Mouse (Mus musculus) MEL (cell line): ENCODE measurements at regions not wholly inside any gene's neighbourhood (a gene's known extent, or its start where the extent isn't known, plus 50 kb on each side); places are given as distances from the start of the nearest gene placed in this dataset.

ENCODE experiments used
- DNase-seq: peaks from one replicate; pipeline ENCODE4 v3.0.0; 2011; ENCODE audit warnings: low read depth, low spot score
- H3K27ac ChIP-seq: 2 replicates; pipeline ENCODE4 v1.5.1; 2012; ENCODE audit warnings: low read depth, mild to moderate bottlenecking, control low read depth, low read length, moderate library complexity; ENCODE audit not compliant: control insufficient read depth
- H3K27me3 ChIP-seq, 2 experiments: fragments of 150-350 bp in 1 of 2; sonication (generic) in 1 of 2; 2 replicates each; pipeline ENCODE4 v1.6.1; 2012; ENCODE audit warnings: low read length in 2 of 2, mild to moderate bottlenecking in 2 of 2, improper control_type of control experiment in 1 of 2, moderate library complexity in 1 of 2; ENCODE audit not compliant: insufficient read depth in 2 of 2, control insufficient read depth in 1 of 2
- H3K36me3 ChIP-seq, 2 experiments: 2 replicates each; pipeline ENCODE4 v1.6.1; 2012 to 2014; ENCODE audit warnings: low read length in 2 of 2, improper control_type of control experiment in 1 of 2, inconsistent platforms in 1 of 2, mild to moderate bottlenecking in 1 of 2; ENCODE audit not compliant: insufficient read depth in 2 of 2, control insufficient read depth in 1 of 2
- H3K4me1 ChIP-seq, 2 experiments: fragments of 150-350 bp in 1 of 2; sonication (generic) in 1 of 2; 2 replicates each; pipeline ENCODE4 v1.6.1; 2012; ENCODE audit warnings: low read length in 2 of 2, improper control_type of control experiment in 1 of 2, mild to moderate bottlenecking in 1 of 2; ENCODE audit not compliant: insufficient read depth in 2 of 2, control insufficient read depth in 1 of 2
- H3K4me3 ChIP-seq, 2 experiments: fragments of 150-350 bp in 1 of 2; sonication (generic) in 1 of 2; 2 replicates each; pipeline ENCODE4 v1.5.1; 2012; ENCODE audit warnings: low read depth in 2 of 2, low read length in 2 of 2, mild to moderate bottlenecking in 2 of 2, moderate library complexity in 2 of 2, control low read depth in 1 of 2, improper control_type of control experiment in 1 of 2; ENCODE audit not compliant: control insufficient read depth in 1 of 2, insufficient read depth in 1 of 2
- H3K79me2 ChIP-seq: 2 replicates; pipeline ENCODE4 v1.6.1; 2012; ENCODE audit warnings: mild to moderate bottlenecking, low read length, moderate library complexity; ENCODE audit not compliant: control insufficient read depth, poor library complexity, insufficient read depth
- H3K9ac ChIP-seq: 2 replicates; pipeline ENCODE4 v1.6.1; 2012; ENCODE audit warnings: low read depth, mild to moderate bottlenecking, control low read depth, low read length, moderate library complexity; ENCODE audit not compliant: control insufficient read depth, poor library complexity, severe bottlenecking
- H3K9me3 ChIP-seq: fragments of 150-350 bp; sonication (generic); replicated peaks from 2 replicates; pipeline ENCODE4 v1.6.1; 2012; ENCODE audit warnings: mild to moderate bottlenecking, low read length, improper control_type of control experiment, moderate library complexity; ENCODE audit not compliant: insufficient read depth
- CHD2 ChIP-seq: IDR thresholded peaks from 2 replicates; pipeline ENCODE4 v1.6.1; 2011; ENCODE audit warnings: low read length, improper control_type of control experiment
- CTCF ChIP-seq, 3 experiments: IDR thresholded peaks in 2 of 3; conservative IDR thresholded peaks in 1 of 3; 2 replicates each; pipeline ENCODE4 v1.5.1; 2011 to 2012; ENCODE audit warnings: low read length in 3 of 3, low read depth in 2 of 3, mild to moderate bottlenecking in 2 of 3, improper control_type of control experiment in 1 of 3, inconsistent platforms in 1 of 3, mixed read lengths in 1 of 3, moderate library complexity in 1 of 3; ENCODE audit not compliant: control insufficient read depth in 1 of 3, insufficient read depth in 1 of 3, poor library complexity in 1 of 3, severe bottlenecking in 1 of 3
- ETS1 ChIP-seq: IDR thresholded peaks from 2 replicates; pipeline ENCODE4 v1.6.1; 2012; ENCODE audit warnings: low read depth, mild to moderate bottlenecking, inconsistent platforms, low read length, improper control_type of control experiment, moderate library complexity
- GABPA ChIP-seq: IDR thresholded peaks from 2 replicates; pipeline ENCODE4 v1.6.1; 2012; ENCODE audit warnings: low read depth, mild to moderate bottlenecking, inconsistent platforms, low read length, improper control_type of control experiment, moderate library complexity
- HCFC1 ChIP-seq: IDR thresholded peaks from 2 replicates; pipeline ENCODE4 v1.6.1; 2012; ENCODE audit warnings: low read depth, mild to moderate bottlenecking, inconsistent platforms, low read length, improper control_type of control experiment, moderate library complexity
- KAT2A ChIP-seq: conservative IDR thresholded peaks from 2 replicates; pipeline ENCODE4 v1.6.1; 2012; ENCODE audit warnings: low read depth, low read length, improper control_type of control experiment, inconsistent platforms
- MAFK ChIP-seq: IDR thresholded peaks from 2 replicates; pipeline ENCODE4 v1.6.1; 2011; ENCODE audit warnings: low read depth, mild to moderate bottlenecking, low read length, improper control_type of control experiment, borderline replicate concordance
- MEF2A ChIP-seq: IDR thresholded peaks from 2 replicates; pipeline ENCODE4 v1.6.1; 2014; ENCODE audit warnings: low read depth, mild to moderate bottlenecking, inconsistent platforms, low read length, improper control_type of control experiment; ENCODE audit not compliant: poor library complexity, insufficient replicate concordance, severe bottlenecking; ENCODE audit errors: extremely low read depth
- MXI1 ChIP-seq: IDR thresholded peaks from 2 replicates; pipeline ENCODE4 v1.6.1; 2011; ENCODE audit warnings: mild to moderate bottlenecking, low read depth, low read length, improper control_type of control experiment
- MYB ChIP-seq: IDR thresholded peaks from 2 replicates; pipeline ENCODE4 v1.6.1; 2011; ENCODE audit warnings: mild to moderate bottlenecking, low read depth, low read length, improper control_type of control experiment
- NELFE ChIP-seq: IDR thresholded peaks from 2 replicates; pipeline ENCODE4 v1.6.1; 2011; ENCODE audit warnings: low read depth, low read length, improper control_type of control experiment
- NRF1 ChIP-seq: IDR thresholded peaks from 2 replicates; pipeline ENCODE4 v1.6.1; 2014; ENCODE audit warnings: low read depth, mild to moderate bottlenecking, inconsistent platforms, low read length, improper control_type of control experiment, moderate library complexity; ENCODE audit not compliant: poor library complexity, insufficient read depth, severe bottlenecking
- POLR2A ChIP-seq, 2 experiments: IDR thresholded peaks; 2 replicates each; pipeline ENCODE4 v1.6.1; 2011 to 2012; ENCODE audit warnings: low read length in 2 of 2, mild to moderate bottlenecking in 2 of 2, control low read depth in 1 of 2, improper control_type of control experiment in 1 of 2, low read depth in 1 of 2, moderate library complexity in 1 of 2; ENCODE audit not compliant: control insufficient read depth in 1 of 2, insufficient read depth in 1 of 2, poor library complexity in 1 of 2
- POLR2AphosphoS2 ChIP-seq: IDR thresholded peaks from 2 replicates; pipeline ENCODE4 v1.6.1; 2011; ENCODE audit warnings: low read length, improper control_type of control experiment
- POLR2AphosphoS5 ChIP-seq: IDR thresholded peaks from 2 replicates; pipeline ENCODE4 v1.6.1; 2012; ENCODE audit warnings: low read depth, borderline replicate concordance, mild to moderate bottlenecking, inconsistent platforms, low read length, moderate library complexity, mixed read lengths
- SMC3 ChIP-seq: IDR thresholded peaks from 2 replicates; pipeline ENCODE4 v1.6.1; 2011; ENCODE audit warnings: low read depth, low read length, improper control_type of control experiment
- TAL1 ChIP-seq: IDR thresholded peaks from 2 replicates; pipeline ENCODE4 v1.6.1; 2012; ENCODE audit warnings: mild to moderate bottlenecking, inconsistent platforms, low read length, moderate library complexity, mixed read lengths
- TBP ChIP-seq: IDR thresholded peaks from 2 replicates; pipeline ENCODE4 v1.8.0; 2011; ENCODE audit warnings: low read depth, low read length, improper control_type of control experiment
- TCF12 ChIP-seq: IDR thresholded peaks from 2 replicates; pipeline ENCODE4 v1.6.1; 2014; ENCODE audit warnings: low read depth, mild to moderate bottlenecking, inconsistent platforms, low read length, improper control_type of control experiment, moderate library complexity
- UBTF ChIP-seq: IDR thresholded peaks from 2 replicates; pipeline ENCODE4 v1.6.1; 2012; ENCODE audit warnings: low read depth, mild to moderate bottlenecking, inconsistent platforms, low read length, improper control_type of control experiment, moderate library complexity, borderline replicate concordance; ENCODE audit not compliant: insufficient read depth
- USF2 ChIP-seq, 2 experiments: IDR thresholded peaks; 2 replicates each; pipeline ENCODE4 v1.6.1; 2011 to 2012; ENCODE audit warnings: improper control_type of control experiment in 2 of 2, low read length in 2 of 2, borderline replicate concordance in 1 of 2, inconsistent platforms in 1 of 2, low read depth in 1 of 2, mild to moderate bottlenecking in 1 of 2; ENCODE audit not compliant: insufficient read depth in 1 of 2
- ZC3H11A ChIP-seq: IDR thresholded peaks from 2 replicates; pipeline ENCODE4 v1.6.1; 2012; ENCODE audit warnings: low read depth, mild to moderate bottlenecking, inconsistent platforms, low read length, improper control_type of control experiment
- ZMIZ1 ChIP-seq: IDR thresholded peaks from 2 replicates; pipeline ENCODE4 v1.6.1; 2012; ENCODE audit warnings: low read depth, mild to moderate bottlenecking, inconsistent platforms, low read length, improper control_type of control experiment, moderate library complexity
- ZNF384 ChIP-seq: IDR thresholded peaks from 2 replicates; pipeline ENCODE4 v1.6.1; 2012; ENCODE audit warnings: low read depth, mild to moderate bottlenecking, inconsistent platforms, low read length, improper control_type of control experiment

- Histone ChIP-seq H3K4me1 (no peaks in the 10 kb centered on the region; a peak in 1 of 4 replicates), H3K9me3 (no peaks in the 10 kb centered on the region), H3K27me3 (no peaks in the 10 kb centered on the region), H3K36me3 (no peaks in the 10 kb centered on the region), H3K27ac (no peak overlapping the region), H3K4me3 (no peak overlapping the region), H3K79me2 (no peaks in the 10 kb centered on the region), H3K9ac (no peak overlapping the region)
- TF ChIP-seq CHD2 (no peak), ZNF384 (no peak), SMC3 (no peak), ZC3H11A (no peak), POLR2AphosphoS5 (no peak), HCFC1 (no peak), CTCF (IDR thresholded peaks at IDR 0.05 in 2 of 3, conservative IDR thresholded peaks at IDR 0.05 in 1 of 3; ENCODE audit: control insufficient read depth in 1 of 3, insufficient read depth in 1 of 3, low read depth in 2 of 3, low read length in 3 of 3, poor library complexity in 1 of 3, severe bottlenecking in 1 of 3) (no peak)
- DNase-seq: no peak
Observed at GRCm38 (mm10) chr17:93541795-93542194, 343.0 kb downstream of the Adcyap1 start.

DNA sequence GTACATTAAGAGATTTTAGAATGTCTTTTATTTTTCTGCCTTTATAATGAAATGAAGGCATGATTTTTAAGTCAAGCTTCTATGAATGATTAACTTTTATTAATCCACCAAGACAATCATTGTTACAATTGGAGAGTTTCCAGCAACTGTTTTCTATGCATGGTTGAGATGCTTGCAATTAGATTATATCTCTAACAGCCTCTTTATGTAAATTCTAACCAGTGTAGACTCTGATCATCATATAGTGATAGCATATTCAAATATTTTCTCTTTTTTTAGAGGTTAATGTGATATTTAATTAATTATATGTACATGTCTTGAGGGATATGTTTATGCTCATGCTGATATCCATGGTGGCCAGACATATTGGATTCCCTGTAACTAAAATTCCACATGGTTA lies 351.5 kb downstream of the Adcyap1 start:
- Histone ChIP-seq H3K79me2 (no peaks in the 10 kb centered on the region), H3K4me3 (no peak overlapping the region), H3K36me3 (peaks cover 0 to 4% of the 10 kb centered on the region in 2 experiments; a peak in 2 of 4 replicates), H3K9me3 (no peaks in the 10 kb centered on the region), H3K4me1 (peaks cover 0 to 7% of the 10 kb centered on the region in 2 experiments; a peak in 1 of 4 replicates), H3K9ac (no peak overlapping the region), H3K27me3 (no peaks in the 10 kb centered on the region), H3K27ac (no peak overlapping the region)
- DNase-seq: no peak
- TF ChIP-seq CHD2: no peak
- no peak for TF ChIP-seq SMC3
- no peak for TF ChIP-seq TCF12
- TF ChIP-seq USF2 (IDR thresholded peaks at IDR 0.05; ENCODE audit: borderline replicate concordance in 1 of 2, insufficient read depth in 1 of 2, low read depth in 1 of 2, low read length in 2 of 2): no peak
- no peak for TF ChIP-seq KAT2A
- TF ChIP-seq MXI1: no peak
- no peak for TF ChIP-seq GABPA
- TF ChIP-seq ZMIZ1: no peak

DNA sequence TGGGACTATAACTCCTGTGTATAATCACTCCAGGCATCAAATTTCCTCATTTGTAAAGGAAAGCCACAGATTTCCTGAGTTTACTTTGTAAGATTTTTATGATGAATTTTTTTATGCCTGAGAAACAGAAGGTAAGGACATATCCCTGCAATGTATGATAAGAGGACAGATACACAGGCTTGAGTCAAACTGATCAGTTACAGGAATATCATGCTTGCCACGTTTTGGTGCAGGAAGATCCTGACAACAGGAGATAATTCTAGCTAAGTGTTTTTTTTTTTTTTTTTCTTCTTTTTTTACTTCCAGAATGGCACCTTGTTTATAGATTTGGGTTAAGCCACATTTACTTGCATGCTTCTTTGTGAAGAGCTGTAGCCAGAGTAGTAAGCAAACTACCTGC lies 357.1 kb downstream of the Adcyap1 start:
- Histone ChIP-seq H3K4me1 (peaks cover 0 to 27% of the 10 kb centered on the region in 2 experiments; a peak in 2 of 4 replicates), H3K4me3 (no peak overlapping the region), H3K9me3 (no peaks in the 10 kb centered on the region), H3K79me2 (no peaks in the 10 kb centered on the region), H3K36me3 (peaks cover 0 to 12% of the 10 kb centered on the region in 2 experiments; a peak in 2 of 4 replicates), H3K27ac (no peak overlapping the region), H3K9ac (no peak overlapping the region), H3K27me3 (no peaks in the 10 kb centered on the region)
- DNase-seq: peak; percentile 43
- TF ChIP-seq ZNF384 (peak; percentile 91), ETS1 (peak; percentile 63), NRF1 (no peak), ZC3H11A (no peak; the same call in 1 of the 2 replicates), GABPA (no peak), MYB (peak; percentile 31; the same call in 1 of the 2 replicates), TBP (no peak), ZMIZ1 (no peak), TCF12 (peak; percentile 94), NELFE (no peak), POLR2AphosphoS2 (no peak), POLR2A (IDR thresholded peaks at IDR 0.05; ENCODE audit: control insufficient read depth in 1 of 2, insufficient read depth in 1 of 2, low read depth in 1 of 2, low read length in 2 of 2, poor library complexity in 1 of 2) (no peak), TAL1 (peak; percentile 40), UBTF (no peak), SMC3 (no peak), MEF2A (0 out of 2 replicates have a peak, but pooled peaks have one; percentile 30), MAFK (peak; percentile 56; the same call in 1 of the 2 replicates)
